Mouse (Mus musculus): ENCODE results near the gene Xpo6.

Gene Xpo6

DNA sequence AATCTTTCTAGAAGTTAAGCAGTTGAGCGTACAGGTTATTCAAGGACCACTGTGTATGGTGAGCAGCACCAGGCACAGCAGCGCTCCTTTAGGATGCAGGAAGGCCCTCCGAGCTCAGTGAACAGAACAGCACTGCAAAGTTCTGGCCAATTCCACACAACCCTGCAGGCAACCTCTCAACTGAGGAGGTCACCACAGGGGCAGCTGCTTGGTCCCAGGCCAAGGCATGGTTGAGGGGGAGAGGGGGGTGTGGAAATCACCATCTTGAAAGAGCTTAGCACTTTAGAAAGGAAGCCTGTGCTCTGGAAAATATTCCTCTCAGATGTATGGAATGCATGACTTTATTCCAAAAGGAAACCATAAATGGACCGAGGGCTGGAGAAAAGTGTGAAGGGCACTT, 78.8 kb downstream of the Xpo6 start:
- no peak for DNase-seq

GRCm38 (mm10) chr7:126119819-126120218, 80.5 kb downstream of the Xpo6 start:
- no peak for DNase-seq

- no peak for DNase-seq
Observed at GRCm38 (mm10) chr7:126113263-126113662, 87.0 kb downstream of the Xpo6 start.

DNA sequence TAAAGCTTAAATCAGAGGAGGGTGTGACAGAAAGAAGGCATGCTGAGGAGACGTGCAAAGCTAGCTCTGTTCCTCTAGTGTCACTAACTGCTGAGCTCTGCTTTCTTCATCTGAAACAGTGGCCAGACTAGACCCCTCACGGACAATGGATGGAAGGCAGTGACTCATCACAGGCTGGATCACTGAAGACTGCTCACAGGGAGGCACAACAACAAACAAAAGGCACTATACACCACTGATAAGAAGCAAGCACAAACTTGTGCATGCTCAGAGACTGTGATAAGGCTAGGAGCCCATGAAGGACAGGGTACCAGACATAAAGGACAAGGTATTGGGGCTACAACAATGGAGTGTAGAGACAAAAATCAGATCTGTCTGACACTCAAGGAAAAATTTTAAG, 89.1 kb downstream of the Xpo6 start:
- DNase-seq: no peak

DNA sequence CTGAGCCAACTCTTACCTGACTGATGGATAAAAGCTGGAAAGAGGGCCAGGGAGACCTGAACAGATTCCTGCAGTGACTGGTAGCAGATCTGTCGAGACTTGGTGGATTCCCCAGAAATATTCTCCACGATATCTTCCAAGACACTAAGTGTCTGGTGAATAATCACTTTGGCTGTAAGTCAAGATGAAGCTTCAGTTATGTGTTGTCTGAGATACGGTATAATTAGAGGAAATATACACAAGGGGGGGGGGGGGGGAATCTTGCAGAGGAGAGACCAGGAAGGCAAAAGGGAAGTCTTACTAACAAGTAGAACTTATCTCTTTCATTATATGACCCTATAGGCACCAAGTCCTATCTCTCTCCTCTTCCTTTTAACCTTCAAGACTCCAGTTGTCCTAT, 90.4 kb downstream of the Xpo6 start:
- no peak for DNase-seq

GRCm38 (mm10) chr7:126100440-126100839, 99.9 kb downstream of the Xpo6 start:
- no peak for DNase-seq

GRCm38 (mm10) chr7:126099835-126100234, 100.5 kb downstream of the Xpo6 start:
- no peak for DNase-seq

GRCm38 (mm10) chr7:126099163-126099775, 101.0 kb downstream of the Xpo6 start:
- DNase-seq: no peak

GRCm38 (mm10) chr7:126097219-126097915, 102.9 kb downstream of the Xpo6 start:
- no peak for DNase-seq

DNA sequence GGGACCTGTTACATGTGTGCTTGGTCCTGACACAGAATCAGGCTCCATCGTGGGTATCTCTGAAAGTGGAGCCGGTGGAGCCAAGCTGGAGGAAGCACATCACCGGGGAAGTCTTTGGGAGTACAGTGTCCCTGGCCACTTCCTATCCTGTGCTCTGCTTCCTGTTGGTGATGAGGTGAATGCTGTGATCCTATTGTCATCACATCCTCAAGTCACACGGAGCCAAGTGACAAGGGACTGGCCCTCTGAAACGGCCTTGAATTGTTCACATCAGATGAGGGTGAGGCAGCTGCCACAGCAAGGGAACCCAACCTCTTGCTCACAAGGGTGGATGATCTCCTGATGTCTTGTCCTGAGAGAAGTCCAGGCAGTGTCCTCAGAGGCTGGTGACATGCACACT, 103.7 kb downstream of the Xpo6 start:
- no peak for DNase-seq

- DNase-seq: no peak
Observed at GRCm38 (mm10) chr7:126094738-126095137, 105.6 kb downstream of the Xpo6 start.

- DNase-seq: no peak
Observed at GRCm38 (mm10) chr7:126093162-126093561, 107.1 kb downstream of the Xpo6 start.

GRCm38 (mm10) chr7:126089782-126090181, 110.5 kb downstream of the Xpo6 start:
- peak; percentile 50 for DNase-seq

- no peak for DNase-seq
Observed at GRCm38 (mm10) chr7:126088155-126088554, 112.1 kb downstream of the Xpo6 start.

DNA sequence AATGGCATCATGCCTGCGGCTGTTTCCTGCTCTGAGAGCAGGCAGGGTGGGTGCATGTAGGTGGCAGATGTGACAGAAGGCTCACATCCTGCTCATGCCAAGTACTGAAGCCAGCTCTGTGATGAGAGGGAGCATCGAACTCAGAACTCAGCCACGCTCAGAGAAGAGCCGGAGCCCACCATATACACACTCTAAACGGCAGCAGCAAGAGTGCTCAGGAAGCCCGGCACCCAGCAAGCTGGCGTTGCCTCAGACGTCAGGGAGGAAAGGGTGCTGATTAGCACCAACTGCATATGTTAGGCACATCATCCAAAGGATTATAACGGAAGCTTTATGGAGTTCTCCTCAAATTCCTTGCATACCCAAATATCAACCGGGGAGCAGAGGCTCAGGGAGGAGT, 112.7 kb downstream of the Xpo6 start:
- DNase-seq: no peak

DNA sequence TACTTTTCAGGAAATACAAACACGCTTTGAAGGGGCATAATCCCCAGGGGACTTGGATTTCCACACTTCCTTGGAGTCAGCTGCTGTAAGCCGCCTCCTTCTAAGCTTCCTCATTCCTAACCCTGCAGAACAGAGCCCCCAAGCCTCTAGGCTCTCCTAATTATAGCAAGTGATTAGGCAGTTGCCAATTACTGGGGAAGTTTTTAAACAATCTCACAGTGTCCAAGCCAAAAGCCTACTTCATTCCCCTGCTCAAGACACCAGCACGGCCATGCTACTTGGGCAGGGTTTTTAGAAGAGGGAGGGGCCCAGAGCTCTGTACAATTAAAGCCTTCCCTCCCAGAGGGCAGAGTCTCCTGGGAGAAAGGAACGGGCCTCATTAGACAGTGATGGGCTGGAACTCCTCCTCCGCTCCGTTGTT, 114.0 kb downstream of the Xpo6 start:
- no peak for DNase-seq

DNA sequence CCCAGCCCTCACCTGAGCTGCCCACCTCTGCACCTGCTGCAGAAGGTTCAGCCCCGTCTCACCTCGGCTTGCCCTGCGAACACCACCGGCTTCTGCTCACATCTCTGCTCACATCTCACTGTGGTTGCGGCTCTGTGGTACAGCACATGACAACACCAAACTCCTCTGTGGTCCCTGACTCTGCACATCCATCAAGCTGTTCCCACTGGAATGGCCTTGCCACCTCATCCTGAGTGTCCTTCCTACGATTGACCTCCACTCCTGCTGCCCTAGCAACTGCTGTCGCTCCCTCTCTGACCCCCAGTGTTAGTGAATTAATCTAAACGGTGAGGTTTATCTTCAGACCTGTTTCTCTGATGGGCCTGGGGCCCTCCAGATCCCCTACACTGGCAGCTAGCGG, 115.1 kb downstream of the Xpo6 start:
- DNase-seq: no peak

GRCm38 (mm10) chr7:126083980-126084348, 116.3 kb downstream of the Xpo6 start:
- no peak for DNase-seq

- DNase-seq: no peak
Observed at GRCm38 (mm10) chr7:126083341-126083979, 116.8 kb downstream of the Xpo6 start.

DNA sequence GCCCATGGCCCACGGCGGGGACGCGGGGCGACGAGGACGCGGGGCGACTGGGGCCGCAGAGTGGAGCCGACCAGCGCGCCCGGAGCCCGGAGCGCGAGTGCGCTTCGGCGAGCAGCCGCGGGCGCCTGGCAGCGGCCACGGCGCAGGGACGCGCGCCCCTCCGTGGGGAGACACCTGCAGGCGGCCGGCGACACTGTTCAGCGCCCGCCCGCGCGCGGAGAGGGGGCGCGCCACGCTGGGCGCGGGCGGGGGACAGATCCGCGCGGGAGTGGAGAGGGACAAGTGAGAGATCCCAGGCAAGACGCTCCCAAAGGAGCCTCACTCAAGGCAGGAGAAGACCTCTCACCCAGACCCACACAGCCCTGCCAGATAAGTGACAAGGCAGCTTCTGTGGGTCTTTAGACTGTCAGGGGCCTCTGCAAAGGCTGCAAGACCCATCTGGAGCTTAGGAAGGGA, 118.0 kb downstream of the Xpo6 start, which contains the start of gene Gsg1l:
Gene Gsg1l (minus strand): TSS at position 126 of the 456 bp plus-strand sequence.
- DNase-seq: no peak

DNA sequence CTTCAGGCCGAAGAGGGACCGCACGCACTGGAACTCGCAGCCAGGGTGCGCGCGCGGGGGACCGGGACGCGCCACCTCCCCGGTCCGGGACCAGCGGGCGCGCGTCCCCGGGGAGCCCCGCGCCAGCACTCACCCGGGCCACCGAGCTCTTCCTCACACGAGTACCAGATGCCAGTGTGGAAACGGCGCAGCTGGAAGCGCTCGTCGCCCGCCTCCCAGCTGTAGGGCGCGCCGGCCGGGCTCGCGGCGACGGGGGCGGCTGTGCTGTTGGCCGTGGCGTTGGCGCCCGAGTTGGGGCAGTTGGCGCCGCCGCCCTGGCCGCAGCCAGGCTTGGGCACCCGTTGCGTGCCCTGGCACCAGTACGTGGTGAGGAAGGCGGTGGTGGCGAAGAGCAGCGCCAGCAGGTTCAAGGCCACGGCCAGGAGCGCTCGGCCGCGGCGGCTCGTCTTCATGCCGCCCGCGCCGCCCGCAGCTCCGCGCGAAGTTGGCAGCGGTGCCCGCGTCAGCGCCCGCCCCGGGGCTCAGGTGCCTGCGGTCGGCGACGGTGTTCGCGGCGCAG, 118.5 kb downstream of the Xpo6 start:
- peak; percentile 36 for DNase-seq

- no peak for DNase-seq
Observed at GRCm38 (mm10) chr7:126080949-126081654, 119.2 kb downstream of the Xpo6 start.

DNA sequence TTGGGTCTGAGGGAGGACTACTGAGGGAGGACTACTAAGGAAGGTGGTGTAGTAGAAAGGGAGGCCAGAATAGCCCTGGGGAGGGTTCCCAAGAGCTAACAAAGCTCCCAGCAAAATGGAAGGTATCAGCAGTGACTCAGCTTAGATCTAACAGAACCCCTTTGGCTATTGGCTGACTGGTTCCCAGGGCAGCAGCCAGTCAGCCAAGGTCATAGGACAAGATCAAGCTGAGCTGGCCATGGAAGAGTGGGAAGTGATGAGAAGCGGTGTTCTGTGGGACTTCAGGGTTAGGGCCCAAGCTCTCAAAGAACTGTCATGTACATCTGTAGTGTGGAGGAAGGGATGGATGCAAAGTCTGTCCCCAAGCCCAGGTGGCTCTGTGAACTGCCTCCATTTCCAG, 123.4 kb downstream of the Xpo6 start:
- no peak for DNase-seq

Measured in cerebellum, adult 11 months (tissue).